Mouse (Mus musculus): ENCODE data around the gene Creg2.
"Not testable (repeated sequence)": the region's sequence is repeated elsewhere in the genome, so short reads cannot be mapped to it uniquely, and the experiment has no call there.

The Creg2 gene

GRCm38 (mm10) chr1:39651241-39651548, at the start of gene Creg2:
Creg2 (minus strand) TSS chr1:39651474.
- no peak for DNase-seq (ENCODE audit: low spot score in 2 of 2)

DNA sequence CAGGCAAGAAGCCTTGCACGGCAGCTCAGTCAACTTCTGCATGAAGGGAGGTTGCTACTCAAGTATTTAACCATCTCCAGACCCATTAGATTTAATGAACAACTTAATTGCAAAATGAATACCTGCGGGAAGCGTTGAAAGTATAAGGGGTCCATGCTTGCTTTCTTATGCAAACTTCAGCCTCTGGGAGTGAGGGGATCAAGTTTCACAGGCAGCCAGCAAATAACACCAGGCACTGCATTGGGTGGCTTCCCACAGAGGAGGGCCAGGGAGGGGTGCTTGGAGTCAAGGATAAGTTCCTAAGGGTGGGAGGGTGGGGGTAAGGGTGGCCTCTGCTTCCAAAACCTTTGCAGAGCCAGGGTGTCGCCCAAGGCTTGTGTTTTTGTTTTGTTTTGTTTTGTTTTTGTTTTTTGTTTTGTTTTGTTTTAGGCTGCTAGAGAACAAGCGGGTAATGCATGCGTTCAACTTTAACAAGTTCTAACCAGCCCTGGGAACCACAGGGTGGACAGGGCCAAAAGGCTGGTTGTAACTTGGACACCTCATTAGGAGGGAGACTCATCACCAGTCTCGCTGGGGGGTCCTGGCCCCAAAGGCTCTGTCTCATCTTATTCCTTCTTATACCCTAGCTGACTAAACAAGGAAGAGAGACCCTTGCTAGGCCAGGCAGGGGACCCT, 49.5 kb upstream of the Creg2 start:
- no peak for DNase-seq (ENCODE audit: low spot score in 2 of 2)

DNA sequence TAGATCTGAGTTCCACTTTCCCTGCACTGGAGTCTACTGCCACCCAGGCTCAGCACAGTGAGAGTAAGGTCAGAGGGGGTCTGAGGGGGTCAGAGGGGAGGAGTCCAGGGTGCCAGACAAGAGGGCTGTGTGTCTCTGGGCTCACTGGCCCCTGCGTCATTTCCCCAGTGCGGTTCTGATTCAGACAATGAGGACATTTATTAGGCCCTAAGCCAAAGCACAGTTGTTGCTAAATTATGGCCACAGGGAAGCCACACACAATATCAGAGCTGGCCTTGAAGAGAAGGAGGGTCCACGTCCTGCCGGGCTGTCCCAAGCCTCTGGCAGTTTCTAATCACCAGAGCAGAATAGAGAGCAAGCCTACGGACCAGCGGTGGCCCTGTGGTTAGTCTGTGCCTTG, 47.2 kb upstream of the Creg2 start:
- no peak for DNase-seq (ENCODE audit: low spot score in 2 of 2)

DNA sequence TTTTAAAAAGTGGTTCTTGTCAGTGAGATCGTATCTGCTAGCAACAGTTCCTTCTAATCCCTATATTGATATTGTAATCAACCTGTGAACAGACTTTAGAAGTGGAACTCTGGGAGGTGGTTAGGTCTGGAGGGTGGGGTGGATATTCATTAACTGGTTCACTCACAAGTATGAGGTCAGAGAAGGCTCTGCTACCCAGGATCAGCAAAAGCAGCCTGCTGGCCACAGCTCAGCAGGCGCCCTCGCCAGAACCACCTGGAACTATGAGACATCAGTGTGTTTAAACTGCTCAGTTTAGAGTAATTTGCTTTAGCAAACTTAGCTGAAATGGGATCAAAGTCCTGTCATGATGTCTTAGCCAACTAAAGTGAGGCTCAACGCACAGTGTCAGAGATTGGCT, 43.9 kb upstream of the Creg2 start:
- DNase-seq (ENCODE audit: low spot score in 2 of 2) = no peak

- DNase-seq (ENCODE audit: low spot score in 2 of 2) = no peak
Measured at GRCm38 (mm10) chr1:39694756-39695155, 43.5 kb upstream of the Creg2 start.

GRCm38 (mm10) chr1:39691974-39692373, 40.7 kb upstream of the Creg2 start:
- no peak for DNase-seq (ENCODE audit: low spot score in 2 of 2)

DNA sequence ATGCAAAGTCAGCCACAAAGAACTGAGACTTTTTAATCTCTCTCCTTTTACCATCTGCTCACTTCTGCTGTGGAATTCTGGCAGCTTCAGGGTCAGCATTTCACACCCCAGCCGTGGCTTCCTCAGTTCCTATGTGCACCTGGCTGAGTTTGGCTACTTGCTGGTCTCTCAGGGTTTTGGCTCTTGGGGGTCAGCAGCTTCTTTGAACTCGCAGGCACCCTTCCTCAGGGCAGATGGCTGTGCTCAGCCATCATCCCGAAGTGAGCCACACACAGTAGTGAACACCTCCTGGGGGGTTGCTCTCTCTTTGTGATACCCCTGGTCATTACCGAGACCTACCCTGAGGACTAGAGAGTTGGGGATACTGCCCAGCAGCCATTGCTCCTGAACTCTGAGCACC, 39.8 kb upstream of the Creg2 start:
- no peak for DNase-seq (ENCODE audit: low spot score in 2 of 2)

DNA sequence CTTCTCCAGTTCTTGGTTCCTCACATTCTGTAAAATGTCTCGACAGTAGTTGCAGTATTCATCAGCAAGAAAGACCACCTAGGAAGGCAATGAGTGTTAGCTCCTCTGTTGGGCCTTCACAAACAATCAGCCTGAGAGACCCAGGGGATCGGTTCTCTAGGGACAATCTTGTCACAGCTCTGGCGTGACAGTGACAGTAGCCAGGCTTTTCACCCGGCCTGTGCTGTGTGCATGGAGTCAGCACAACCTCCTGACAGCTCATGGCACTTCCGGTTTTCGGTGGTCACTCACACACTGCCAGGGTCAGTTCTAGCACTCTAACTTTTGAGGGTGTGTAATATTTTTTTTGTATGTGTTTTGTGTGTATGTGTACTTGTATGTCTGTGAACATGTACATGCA, 37.3 kb upstream of the Creg2 start:
- DNase-seq (ENCODE audit: low spot score in 2 of 2) = no peak

DNA sequence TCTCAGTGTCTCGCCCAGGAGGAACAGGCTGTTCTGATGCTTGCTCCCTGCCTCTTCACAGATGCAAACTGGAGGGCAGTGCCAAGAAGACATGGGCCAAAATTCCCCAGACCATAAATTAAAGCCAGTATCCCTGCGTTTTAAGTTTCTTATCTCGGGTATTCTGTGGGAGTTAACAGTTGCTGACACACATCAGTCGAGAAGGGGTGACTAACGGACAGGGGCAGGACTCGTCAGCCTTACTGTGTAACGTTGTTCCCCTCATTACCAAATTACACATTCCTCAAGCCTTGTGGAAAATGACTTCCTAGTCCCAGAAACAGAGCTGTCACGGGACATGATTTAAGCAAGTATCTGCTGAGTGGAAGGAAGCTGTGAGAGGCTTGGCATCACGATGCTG, 36.0 kb upstream of the Creg2 start:
- DNase-seq (ENCODE audit: low spot score in 2 of 2) = no peak

- peak; percentile 69 to 79 for DNase-seq (ENCODE audit: low spot score in 2 of 2)
Measured at GRCm38 (mm10) chr1:39685841-39686240, 34.6 kb upstream of the Creg2 start.

- DNase-seq (ENCODE audit: low spot score in 2 of 2) = no peak
Measured at GRCm38 (mm10) chr1:39681638-39682037, 30.4 kb upstream of the Creg2 start.

GRCm38 (mm10) chr1:39680546-39680945, 29.3 kb upstream of the Creg2 start:
- DNase-seq (ENCODE audit: low spot score in 2 of 2) = peak in 1 of 2 experiments; percentile 16

DNA sequence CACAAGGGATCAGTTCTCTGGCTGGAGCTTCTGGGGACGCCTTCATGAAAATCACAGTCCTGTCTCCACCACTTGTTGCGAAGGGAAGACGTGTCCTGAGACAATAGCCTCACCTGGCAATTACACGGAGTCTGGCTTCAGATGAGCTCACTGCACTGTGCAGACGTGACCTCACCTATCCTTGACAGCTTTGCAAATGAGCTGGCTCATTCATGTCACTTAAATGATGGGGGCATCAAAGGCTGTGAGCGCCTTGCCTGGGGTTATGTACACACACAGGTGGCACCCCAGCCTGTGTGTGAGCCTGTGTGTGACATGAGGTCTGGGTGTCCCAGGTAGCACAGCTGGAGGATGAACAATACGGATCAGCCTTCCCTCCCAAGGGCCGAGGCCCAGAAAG, 27.6 kb upstream of the Creg2 start:
- no peak for DNase-seq (ENCODE audit: low spot score in 2 of 2)

GRCm38 (mm10) chr1:39676221-39676876, 25.1 kb upstream of the Creg2 start:
- no peak for DNase-seq (ENCODE audit: low spot score in 2 of 2)

DNA sequence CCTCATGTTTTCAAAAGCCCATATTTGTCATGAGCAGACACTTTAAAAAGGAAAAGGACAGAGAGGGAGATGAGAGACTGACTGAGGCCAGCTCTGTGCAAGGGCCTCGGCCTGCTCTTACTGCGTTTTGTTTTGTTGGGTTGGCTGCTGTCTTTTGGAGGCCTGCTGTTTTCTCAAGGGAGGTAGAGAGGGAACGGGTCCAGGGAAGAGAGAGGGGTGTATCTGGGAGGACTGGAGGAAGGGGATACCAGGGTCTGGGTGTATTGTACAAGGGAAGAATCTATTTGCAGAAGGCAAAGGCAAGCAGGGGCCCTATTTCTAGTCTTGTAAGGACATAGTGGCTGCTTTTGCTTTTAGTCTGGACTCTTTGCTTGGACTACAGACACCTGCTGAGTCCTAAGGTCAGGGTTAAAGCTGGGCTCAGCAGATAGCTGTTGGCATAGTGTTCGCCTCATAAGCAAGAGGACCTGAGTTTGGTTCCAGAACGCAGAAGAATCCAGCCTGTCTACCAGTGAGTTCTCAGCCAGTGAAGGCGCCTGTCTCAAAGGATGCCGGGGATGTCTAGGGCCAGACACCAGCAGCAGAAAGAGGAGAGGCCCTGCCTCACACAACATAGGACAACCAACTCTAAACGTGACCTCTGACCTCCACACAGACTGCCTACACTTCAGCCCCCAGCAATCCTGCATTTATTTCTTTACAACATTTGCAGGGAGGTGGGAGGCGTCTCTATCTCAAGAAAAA, 21.3 kb upstream of the Creg2 start:
- no peak for DNase-seq (ENCODE audit: low spot score in 2 of 2)

DNA sequence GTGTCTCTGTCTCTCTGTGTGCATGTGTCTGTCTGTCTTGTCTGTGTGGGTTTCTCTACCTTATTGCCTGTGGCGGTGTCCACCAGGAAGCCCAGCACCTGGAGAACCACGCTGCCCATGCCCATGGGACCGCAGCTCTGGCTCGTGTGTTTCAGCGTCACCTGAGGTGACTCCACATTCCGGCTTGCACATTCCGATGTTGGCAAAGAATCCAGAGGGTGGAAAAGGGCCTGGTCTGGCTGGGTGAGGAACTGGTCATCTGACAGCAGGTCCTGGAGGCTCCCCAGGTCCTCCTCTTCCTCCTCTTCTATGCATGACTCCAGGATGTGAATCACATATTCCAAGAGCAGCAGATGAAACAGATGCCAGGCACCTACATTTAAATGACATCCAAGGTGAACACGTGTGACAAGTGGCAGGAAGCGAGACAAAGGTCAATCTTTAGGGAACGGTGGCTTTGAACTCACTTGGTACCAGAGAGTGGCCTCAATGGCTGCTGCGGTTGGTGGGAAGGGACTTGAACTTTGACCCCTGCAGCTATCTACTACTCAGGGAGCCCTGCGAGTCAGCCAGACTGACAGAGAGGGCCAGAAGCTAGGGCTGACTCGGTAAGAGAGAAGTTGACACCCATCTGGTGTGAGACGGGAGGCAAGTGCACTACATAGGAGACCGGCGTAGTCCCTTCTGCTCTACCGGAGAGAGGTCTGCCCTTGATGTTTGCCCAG, 19.1 kb upstream of the Creg2 start:
- DNase-seq (ENCODE audit: low spot score in 2 of 2) = no peak

DNA sequence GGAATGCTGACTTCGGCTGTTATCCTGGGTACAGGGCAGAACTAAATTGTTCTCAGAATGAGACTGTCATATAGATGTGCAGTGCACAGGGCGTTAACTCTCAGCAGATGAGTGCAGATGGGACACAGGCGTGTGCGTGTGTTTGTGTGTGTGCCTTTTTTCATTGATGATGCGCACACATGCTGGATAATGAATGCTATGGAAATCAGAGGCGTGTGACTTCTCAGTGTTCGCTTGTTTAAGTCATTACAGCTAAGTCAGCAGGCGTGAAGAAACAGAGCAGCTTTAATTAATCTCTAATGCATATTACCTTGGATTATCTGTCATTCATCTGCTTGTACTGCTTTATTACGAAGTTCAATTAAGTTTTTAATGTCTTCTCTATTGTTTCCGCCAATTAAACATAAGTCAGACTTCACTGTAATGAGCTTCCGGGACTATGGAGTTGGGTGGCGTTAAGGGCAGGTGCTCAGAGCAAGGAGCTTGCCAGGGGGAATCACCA, 15.5 kb upstream of the Creg2 start:
- no peak for DNase-seq (ENCODE audit: low spot score in 2 of 2)

- DNase-seq (ENCODE audit: low spot score in 2 of 2) = no peak
Measured at GRCm38 (mm10) chr1:39664039-39664625, 12.9 kb upstream of the Creg2 start.

DNA sequence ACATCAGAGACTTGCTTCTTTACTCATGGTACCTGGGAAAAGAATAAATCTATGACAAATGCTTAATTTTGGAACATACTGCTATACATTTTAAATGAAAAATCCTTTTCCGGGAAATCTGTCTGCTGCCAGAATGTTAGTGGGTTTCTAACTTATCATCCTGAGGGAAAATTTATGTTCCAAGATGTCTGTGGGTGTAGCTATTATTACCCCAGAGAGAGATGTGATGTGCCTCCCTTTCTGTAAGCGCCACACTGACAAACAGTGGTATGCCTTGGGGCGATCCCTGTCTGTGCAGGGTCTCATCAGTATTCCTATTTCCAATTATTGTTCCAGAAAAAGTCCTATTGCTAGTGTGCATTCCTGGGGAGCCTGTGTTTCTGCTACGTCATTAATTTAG, 11.8 kb upstream of the Creg2 start:
- DNase-seq (ENCODE audit: low spot score in 2 of 2) = no peak

DNA sequence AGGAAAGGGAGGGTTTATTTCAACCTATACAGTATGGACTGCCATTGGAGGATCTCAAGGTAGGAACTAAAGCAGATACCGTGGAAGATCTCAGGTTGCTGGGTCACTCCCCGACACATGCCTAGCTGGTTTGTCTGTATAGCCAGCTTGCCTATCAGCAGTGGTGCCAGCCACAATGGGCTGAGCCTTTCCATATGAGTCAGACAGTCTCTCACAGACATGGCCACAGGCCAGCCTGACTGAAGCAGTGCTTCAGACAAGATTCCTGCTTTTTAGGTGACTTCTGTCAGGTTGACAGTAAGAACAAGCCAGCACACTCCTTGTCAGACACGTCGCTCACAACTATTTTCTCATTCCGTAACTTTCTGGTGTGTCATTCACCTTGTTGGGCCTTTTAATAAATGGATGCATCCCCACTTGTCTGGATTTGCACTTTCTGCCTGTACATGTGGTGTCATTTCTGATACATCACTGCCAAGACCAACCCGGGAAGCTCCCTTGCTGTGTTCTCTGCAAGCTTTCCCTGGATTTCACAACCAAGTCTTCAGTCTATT, 5.8 kb upstream of the Creg2 start:
- DNase-seq (ENCODE audit: low spot score in 2 of 2) = no peak

- DNase-seq (ENCODE audit: low spot score in 2 of 2) = not testable (repeated sequence)
Measured at GRCm38 (mm10) chr1:39654901-39655300, 3.6 kb upstream of the Creg2 start.

GRCm38 (mm10) chr1:39653028-39653427, 1.8 kb upstream of the Creg2 start:
- DNase-seq (ENCODE audit: low spot score in 2 of 2) = no peak

Measured in thymus, postnatal 10 days (tissue).